Mouse (Mus musculus): ENCODE measurements around the gene Dapk2.

- TF ChIP-seq CTCF (IDR thresholded peaks at IDR 0.05; ENCODE audit: low read depth) (no peak), EP300 (IDR thresholded peaks at IDR 0.05; ENCODE audit: low read depth) (no peak)
These were observed 935 bp downstream of the Dapk2 start for GRCm38 (mm10) chr9:66158885-66159430.

Measured in liver, embryonic 14.5 days (tissue).